Mouse (Mus musculus): ENCODE measurements around the gene Gm28308. TPM values are rescaled to one million over a fixed set of nuclear protein-coding genes. Genes with fewer than 3 reads are reported as not detected.

The Gm28308 gene
- polyA plus RNA-seq, 1 experiment from 2014 or later, result not detected

DNA sequence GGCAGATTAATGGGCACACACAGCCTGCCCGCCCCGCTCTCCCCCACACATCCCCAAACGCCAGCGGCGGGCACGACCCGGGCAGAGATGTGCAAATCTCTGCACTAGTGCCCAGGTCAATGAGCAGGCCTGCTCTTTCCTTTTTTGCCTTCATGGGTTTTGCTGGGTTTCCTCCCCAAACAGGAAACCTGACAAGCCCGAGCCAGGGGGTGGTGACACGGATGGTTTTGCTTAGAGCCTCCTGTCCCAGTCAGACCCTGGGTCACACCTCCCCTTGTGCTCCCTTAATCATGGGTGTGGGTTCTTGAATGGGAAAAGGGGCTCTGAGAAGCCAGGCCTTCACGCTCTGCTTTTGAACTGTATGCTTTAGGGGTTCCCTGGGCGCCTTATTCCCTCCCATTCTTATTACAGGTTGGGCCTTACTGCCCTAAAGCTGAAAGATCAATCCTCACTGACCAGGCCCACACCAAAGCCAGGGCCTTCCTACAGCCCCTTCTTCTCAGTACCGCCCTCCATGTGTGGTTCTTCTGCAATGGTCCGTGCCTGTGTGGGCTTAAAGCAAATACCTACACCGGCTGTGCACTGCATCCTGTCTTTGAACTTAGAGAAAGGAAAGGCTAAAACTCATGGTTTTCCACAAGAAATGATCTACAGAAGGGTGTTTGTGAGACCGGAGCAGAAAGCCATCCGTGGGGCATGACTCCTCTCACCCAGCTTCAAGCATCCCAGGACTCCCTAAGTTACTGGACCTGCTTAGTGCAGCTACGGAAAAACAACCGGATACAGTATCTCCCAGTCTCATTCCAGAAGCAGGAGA lies 4.1 kb downstream of the Gm28308 start:
- Histone ChIP-seq H3K9ac (ENCODE audit: low read length) (no peak overlapping the region), H3K36me3 (ENCODE audit: control insufficient read depth, insufficient read depth) (no peaks in the 10 kb centered on the region)
- WGBS, result 15% methylated on average over 18 of the region's 18 CpGs

DNA sequence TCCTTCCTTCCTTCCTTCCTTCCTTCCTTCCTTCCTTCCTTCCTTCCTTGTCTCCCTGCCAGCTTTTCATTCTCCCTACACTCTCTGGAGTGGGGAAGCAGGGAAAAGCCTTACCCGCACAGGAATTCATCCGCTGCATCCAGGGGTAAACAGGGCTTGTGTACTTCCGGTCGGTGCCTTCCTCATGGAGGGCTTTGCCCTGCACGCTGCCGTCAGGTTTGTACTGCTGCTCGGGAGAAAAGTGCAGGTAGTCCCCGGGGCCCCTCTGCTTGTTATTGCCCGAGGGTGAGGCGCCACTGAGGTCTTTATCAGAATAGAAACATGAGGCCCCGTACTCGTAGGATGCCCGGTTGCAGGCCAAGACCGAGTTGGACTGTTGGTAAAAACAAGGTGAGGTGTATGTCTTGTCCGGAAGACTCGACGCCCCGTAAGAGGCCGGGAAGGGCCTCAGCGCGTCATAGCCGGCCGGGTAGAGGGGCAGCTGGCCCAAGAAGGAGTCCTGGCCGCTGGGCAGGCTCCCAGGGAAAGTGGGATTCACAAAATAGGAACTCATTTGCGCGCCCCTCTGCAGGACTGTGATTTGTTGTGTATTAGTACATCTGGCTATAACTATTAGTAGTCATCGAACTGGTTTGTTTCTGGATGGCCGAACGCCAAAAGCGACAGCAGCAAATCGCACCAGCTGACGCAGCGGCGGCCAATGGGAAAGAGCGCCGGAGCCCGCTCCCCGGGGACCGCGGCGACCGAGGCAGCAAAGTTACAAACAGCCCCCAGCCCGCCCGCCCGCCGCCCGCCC lies 4.9 kb downstream of the Gm28308 start, which contains the start of gene Hoxa6:
Gene Hoxa6, minus strand, starts transcription at position 651 of the 796 bp plus-strand sequence.
- Histone ChIP-seq H3K27me3 (ENCODE audit: control insufficient read depth, insufficient read depth, low read length) (peaks cover 87% of the 10 kb centered on the region), H3K9ac (ENCODE audit: low read length) (no peak within 1 kb of the TSS), H3K4me2 (ENCODE audit: low read depth, low read length) (peak within 1 kb of the TSS; percentile 54), H3K36me3 (ENCODE audit: control insufficient read depth, insufficient read depth) (no peaks in the 10 kb centered on the region), H3K4me3 (ENCODE audit: low read length) (peak within 1 kb of the TSS; percentile 28), H3K27ac (ENCODE audit: low read length) (no peak within 1 kb of the TSS), H3K4me1 (ENCODE audit: control insufficient read depth, insufficient read depth, low read length) (peaks cover 7% of the 10 kb centered on the region; the same call in 1 of the 2 replicates), H3K9me3 (replicated peaks; ENCODE audit: control insufficient read depth, low read length) (no peaks in the 10 kb centered on the region)
- 4% methylated on average over 47 of the region's 47 CpGs for WGBS
- no peak for ATAC-seq (replicated peaks; ENCODE audit: extremely low read depth, insufficient read depth, low FRiP score)

More for the DNA sequence above, 4.1 kb downstream of the Gm28308 start:
- Histone ChIP-seq H3K27me3 (ENCODE audit: control insufficient read depth, insufficient read depth, low read length) (peaks cover 95% of the 10 kb centered on the region), H3K27ac (ENCODE audit: low read length) (no peak overlapping the region), H3K4me3 (ENCODE audit: low read length) (peak overlapping the region; percentile 28), H3K4me1 (ENCODE audit: control insufficient read depth, insufficient read depth, low read length) (peaks cover 5% of the 10 kb centered on the region), H3K4me2 (ENCODE audit: low read depth, low read length) (peak overlapping the region; percentile 54), H3K9me3 (replicated peaks; ENCODE audit: control insufficient read depth, low read length) (no peaks in the 10 kb centered on the region)
- ATAC-seq (replicated peaks; ENCODE audit: extremely low read depth, insufficient read depth, low FRiP score), result no peak

DNA sequence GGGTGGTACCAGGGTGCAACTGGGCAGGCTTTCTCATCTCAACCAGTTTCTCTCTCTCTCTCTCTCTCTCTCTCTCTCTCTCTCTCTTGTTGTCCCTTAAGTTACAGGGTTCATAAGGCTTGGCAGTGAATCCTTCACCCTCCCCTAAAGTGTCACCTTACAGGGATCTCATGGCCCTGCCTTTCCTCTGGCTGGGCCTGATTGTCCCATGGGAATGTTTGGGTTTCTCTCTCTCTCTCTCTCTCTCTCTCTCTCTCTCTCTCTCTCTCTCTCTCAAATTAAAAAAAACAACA lies 5.5 kb downstream of the Gm28308 start:
- Histone ChIP-seq H3K4me1 (ENCODE audit: control insufficient read depth, insufficient read depth, low read length) (peaks cover 3% of the 10 kb centered on the region; the same call in 1 of the 2 replicates), H3K4me2 (ENCODE audit: low read depth, low read length) (no peak overlapping the region), H3K9ac (ENCODE audit: low read length) (no peak overlapping the region), H3K9me3 (replicated peaks; ENCODE audit: control insufficient read depth, low read length) (no peaks in the 10 kb centered on the region), H3K4me3 (ENCODE audit: low read length) (no peak overlapping the region), H3K27me3 (ENCODE audit: control insufficient read depth, insufficient read depth, low read length) (peaks cover 84% of the 10 kb centered on the region), H3K36me3 (ENCODE audit: control insufficient read depth, insufficient read depth) (no peaks in the 10 kb centered on the region), H3K27ac (ENCODE audit: low read length) (no peak overlapping the region)
- no peak for ATAC-seq (replicated peaks; ENCODE audit: extremely low read depth, insufficient read depth, low FRiP score)

DNA sequence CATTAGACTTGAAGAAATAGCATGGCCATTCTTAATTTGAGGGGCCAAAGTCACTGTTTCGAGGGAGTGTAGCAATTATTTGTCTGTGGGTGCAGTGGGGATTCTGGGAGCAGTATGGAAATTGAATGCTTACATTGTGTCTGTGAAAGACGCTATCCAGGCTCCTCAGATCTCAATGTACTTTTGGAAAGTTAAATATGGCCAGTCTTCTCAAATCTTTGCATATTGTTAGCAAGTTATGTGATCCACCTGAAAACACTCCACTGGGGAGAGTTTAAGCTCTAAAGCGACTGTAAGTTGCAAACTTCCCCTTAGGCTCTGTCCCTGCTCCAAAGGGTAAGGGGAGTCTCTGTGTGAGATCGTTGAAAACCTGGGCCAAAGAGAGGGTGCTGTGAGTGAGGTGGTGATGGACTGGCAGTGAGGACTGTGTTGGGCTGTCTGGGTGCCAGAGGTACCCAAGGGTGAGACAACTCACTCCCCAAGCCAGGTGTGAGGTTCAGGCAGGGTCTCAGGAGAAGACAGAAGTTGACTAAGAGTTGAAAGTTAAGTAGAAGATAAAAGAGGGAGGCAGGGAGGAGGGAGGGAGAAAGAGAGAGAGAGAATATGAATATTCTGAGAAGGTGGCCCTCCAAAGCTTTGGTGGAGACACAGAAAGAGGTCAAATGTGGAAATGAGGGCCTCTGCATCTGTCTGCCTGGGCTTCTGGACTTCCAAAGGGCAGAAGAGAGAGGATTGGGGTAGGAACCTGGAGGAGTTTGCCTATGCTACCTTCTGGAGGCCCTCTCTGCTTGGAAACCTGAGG lies 6.1 kb downstream of the Gm28308 start:
- Histone ChIP-seq H3K27me3 (ENCODE audit: control insufficient read depth, insufficient read depth, low read length) (peaks cover 82% of the 10 kb centered on the region), H3K4me1 (ENCODE audit: control insufficient read depth, insufficient read depth, low read length) (peaks cover 3% of the 10 kb centered on the region; the same call in 1 of the 2 replicates), H3K4me2 (ENCODE audit: low read depth, low read length) (no peak overlapping the region), H3K27ac (ENCODE audit: low read length) (no peak overlapping the region), H3K36me3 (ENCODE audit: control insufficient read depth, insufficient read depth) (no peaks in the 10 kb centered on the region), H3K9me3 (replicated peaks; ENCODE audit: control insufficient read depth, low read length) (no peaks in the 10 kb centered on the region), H3K9ac (ENCODE audit: low read length) (no peak overlapping the region), H3K4me3 (ENCODE audit: low read length) (no peak overlapping the region)
- WGBS, result 18% methylated on average over 4 of the region's 4 CpGs
- no peak for ATAC-seq (replicated peaks; ENCODE audit: extremely low read depth, insufficient read depth, low FRiP score)

DNA sequence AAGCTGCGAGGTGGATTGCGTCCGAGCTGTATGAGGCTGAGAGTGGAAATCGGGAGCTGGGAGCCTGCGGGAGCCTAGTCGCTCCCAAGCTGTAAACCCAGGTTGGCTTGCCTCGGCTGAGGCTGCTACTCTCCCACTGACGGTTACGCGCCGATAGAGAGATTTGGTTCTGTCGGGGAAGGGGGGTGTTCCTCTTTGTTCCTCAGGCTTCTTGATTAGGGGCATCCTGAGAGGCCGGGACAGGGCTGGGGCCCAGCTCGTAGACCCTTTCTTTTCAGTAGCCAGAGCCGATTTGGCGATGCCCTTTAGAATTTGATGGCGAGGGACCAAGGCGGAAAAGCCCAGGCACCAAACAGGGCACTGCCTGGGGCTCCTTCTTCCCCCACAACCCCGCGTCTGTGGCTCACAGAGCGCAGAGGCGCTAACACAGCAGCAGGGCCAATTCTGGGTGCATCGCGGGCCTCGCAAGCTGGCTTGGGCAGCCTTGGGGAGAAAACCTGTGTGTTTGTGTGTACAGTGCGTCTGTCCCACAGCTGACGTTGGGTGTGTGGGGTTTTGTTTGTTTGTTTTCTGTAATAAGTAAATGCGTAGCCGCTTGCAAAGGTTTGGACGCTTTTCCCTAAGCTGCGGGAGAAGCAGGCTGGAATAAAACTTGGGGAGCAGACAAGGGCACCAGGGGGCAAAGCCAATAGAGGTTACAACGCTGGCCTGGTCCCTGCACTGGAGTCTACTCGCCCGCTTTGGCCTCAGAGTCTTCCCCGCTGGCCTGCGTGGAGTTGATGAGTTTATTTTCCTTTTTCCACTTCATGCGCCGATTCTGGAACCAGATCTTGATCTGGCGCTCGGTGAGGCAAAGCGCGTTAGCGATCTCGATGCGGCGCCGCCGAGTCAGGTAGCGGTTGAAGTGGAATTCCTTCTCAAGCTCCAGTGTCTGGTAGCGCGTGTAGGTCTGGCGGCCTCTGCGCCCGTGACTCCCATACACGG lies 7.2 kb downstream of the Gm28308 start:
- Histone ChIP-seq H3K36me3 (ENCODE audit: control insufficient read depth, insufficient read depth) (no peaks in the 10 kb centered on the region), H3K9me3 (replicated peaks; ENCODE audit: control insufficient read depth, low read length) (no peaks in the 10 kb centered on the region), H3K4me3 (ENCODE audit: low read length) (peak overlapping the region; percentile 5; the same call in 1 of the 2 replicates), H3K27me3 (ENCODE audit: control insufficient read depth, insufficient read depth, low read length) (peaks cover 80% of the 10 kb centered on the region), H3K9ac (ENCODE audit: low read length) (no peak overlapping the region), H3K4me1 (ENCODE audit: control insufficient read depth, insufficient read depth, low read length) (peaks cover 3% of the 10 kb centered on the region; the same call in 1 of the 2 replicates), H3K27ac (ENCODE audit: low read length) (no peak overlapping the region), H3K4me2 (ENCODE audit: low read depth, low read length) (no peak overlapping the region)
- ATAC-seq (replicated peaks; ENCODE audit: extremely low read depth, insufficient read depth, low FRiP score), result no peak
- WGBS, result 10% methylated on average over 55 of the region's 55 CpGs

DNA sequence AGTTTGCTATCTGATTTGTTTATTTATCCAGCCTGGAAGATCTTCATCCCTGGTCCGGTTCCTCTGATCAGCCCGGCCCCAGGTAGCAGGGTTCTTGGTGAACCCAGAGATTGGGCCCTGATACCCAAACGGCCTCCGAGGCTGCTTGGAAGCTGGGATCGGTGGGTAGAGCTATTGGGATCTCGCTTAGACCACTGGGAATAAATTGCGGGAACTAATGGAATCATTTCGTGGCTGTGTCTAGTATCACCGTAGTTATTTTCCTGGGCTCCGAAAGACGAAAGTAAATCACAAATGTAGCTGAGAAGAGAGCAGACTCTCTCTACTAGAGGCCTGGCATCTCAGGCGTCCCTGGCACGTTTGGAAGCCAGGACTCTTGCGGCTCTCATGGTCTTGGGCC lies 7.9 kb downstream of the Gm28308 start:
- Histone ChIP-seq H3K9ac (ENCODE audit: low read length) (no peak overlapping the region), H3K9me3 (replicated peaks; ENCODE audit: control insufficient read depth, low read length) (no peaks in the 10 kb centered on the region), H3K4me3 (ENCODE audit: low read length) (no peak overlapping the region), H3K4me2 (ENCODE audit: low read depth, low read length) (no peak overlapping the region), H3K36me3 (ENCODE audit: control insufficient read depth, insufficient read depth) (no peaks in the 10 kb centered on the region), H3K27ac (ENCODE audit: low read length) (no peak overlapping the region), H3K4me1 (ENCODE audit: control insufficient read depth, insufficient read depth, low read length) (peaks cover 3% of the 10 kb centered on the region; the same call in 1 of the 2 replicates), H3K27me3 (ENCODE audit: control insufficient read depth, insufficient read depth, low read length) (peaks cover 81% of the 10 kb centered on the region)
- ATAC-seq (replicated peaks; ENCODE audit: extremely low read depth, insufficient read depth, low FRiP score), result no peak
- 16% methylated on average over 14 of the region's 14 CpGs for WGBS

DNA sequence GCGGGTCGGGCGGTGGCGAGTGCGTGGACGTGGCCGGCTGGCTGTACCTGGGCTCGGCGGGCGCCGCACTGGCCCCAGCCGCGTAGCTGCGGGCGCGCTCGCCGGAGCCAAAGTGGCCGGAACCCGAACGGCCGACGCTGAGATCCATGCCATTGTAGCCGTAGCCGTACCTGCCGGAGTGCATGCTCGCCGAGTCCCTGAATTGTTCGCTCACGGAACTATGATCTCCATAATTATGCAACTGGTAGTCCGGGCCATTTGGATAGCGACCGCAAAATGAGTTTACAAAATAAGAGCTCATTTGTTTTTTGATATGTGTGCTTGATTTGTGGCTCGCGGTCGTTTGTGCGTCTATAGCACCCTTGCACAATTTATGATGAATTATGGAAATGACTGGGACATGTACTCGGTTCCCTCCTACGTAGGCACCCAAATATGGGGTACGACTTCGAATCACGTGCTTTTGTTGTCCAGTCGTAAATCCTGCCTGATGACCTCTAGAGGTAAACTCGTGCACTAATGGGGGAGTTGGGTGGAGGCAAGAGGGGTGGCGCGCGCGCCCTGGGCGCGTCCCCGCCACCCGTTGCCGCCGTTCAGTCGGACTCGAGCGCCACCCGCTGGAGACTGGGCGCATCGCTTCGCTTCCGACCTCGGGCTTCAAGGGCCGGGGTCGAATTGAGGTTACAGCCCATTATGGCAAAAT lies 8.9 kb downstream of the Gm28308 start, which contains the start of gene Hoxa5:
Gene Hoxa5, minus strand, starts transcription at position 538 of the 703 bp plus-strand sequence.
- Histone ChIP-seq H3K4me1 (ENCODE audit: control insufficient read depth, insufficient read depth, low read length) (peaks cover 3% of the 10 kb centered on the region; the same call in 1 of the 2 replicates), H3K36me3 (ENCODE audit: control insufficient read depth, insufficient read depth) (no peaks in the 10 kb centered on the region), H3K9ac (ENCODE audit: low read length) (peak within 1 kb of the TSS; percentile 56), H3K27me3 (ENCODE audit: control insufficient read depth, insufficient read depth, low read length) (peaks cover 79% of the 10 kb centered on the region), H3K4me3 (ENCODE audit: low read length) (peak within 1 kb of the TSS; percentile 45), H3K9me3 (replicated peaks; ENCODE audit: control insufficient read depth, low read length) (no peaks in the 10 kb centered on the region), H3K4me2 (ENCODE audit: low read depth, low read length) (peak within 1 kb of the TSS; percentile 56), H3K27ac (ENCODE audit: low read length) (no peak within 1 kb of the TSS; the same call in 1 of the 2 replicates)
- 1% methylated on average over 65 of the region's 65 CpGs for WGBS
- 0 out of 2 replicates have a peak, but pooled peaks have one; percentile 37 for ATAC-seq (replicated peaks; ENCODE audit: extremely low read depth, insufficient read depth, low FRiP score)

Measured in heart, embryonic 16.5 days (tissue).